Mouse (Mus musculus): ENCODE measurements around the gene Gpam. TPM values are rescaled to one million over a fixed set of nuclear protein-coding genes. Genes with fewer than 3 reads are reported as not detected.

Gpam gene
- polyA plus RNA-seq, 1 experiment from 2014 or later, result 26.9 TPM

DNA sequence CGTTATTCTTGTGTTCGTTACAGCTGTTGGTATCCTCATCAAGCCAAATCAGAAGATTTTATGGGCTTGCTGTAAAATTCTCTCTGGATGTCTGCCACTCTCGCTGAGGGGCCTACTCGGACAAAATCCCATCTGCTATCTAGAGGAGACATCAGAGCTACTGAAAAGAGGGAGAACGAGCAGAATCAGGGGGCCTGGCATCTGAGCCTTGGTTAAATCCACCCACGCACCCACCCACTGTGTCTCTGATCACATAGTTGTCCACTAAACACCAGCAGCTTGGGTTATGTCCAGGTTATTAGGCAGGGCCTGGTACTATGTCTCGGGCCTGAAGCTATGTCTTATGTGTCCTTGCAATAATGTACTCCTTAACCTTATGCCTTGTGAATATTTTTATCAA lies 89.6 kb downstream of the Gpam start:
- Histone ChIP-seq H3K9ac (no peak overlapping the region), H3K36me3 (no peaks in the 10 kb centered on the region), H3K4me2 (no peak overlapping the region), H3K27me3 (replicated peaks) (no peaks in the 10 kb centered on the region), H3K4me3 (no peak overlapping the region), H3K4me1 (no peaks in the 10 kb centered on the region), H3K27ac (no peak overlapping the region), H3K9me3 (replicated peaks) (no peaks in the 10 kb centered on the region)
- ATAC-seq, result no peak
- 63% methylated on average over 7 of the region's 7 CpGs for WGBS (ENCODE audit: insufficient replicate concordance)

DNA sequence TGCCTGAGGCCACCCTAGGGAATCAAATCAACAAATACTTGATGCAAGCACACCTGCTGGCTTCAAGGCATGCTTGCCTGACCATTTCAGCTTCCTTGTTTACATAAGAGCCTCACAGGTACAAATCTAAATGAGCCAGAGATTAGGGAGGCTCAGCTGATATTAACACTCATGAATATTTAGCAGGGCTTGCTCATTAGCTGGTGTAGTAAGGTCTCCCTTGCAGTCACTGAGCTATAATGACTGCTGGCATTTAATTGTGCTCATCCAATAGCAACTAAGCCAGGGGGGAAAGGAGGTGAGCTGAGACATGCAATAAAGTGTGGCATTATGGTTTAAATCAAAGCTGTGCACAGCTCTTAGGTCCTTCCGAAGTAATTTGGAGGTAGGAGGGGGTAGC lies 108.2 kb downstream of the Gpam start:
- H3K9ac ChIP-seq, result no peak overlapping the region
- no peak overlapping the region for H3K27ac ChIP-seq
- H3K4me3 ChIP-seq, result no peak overlapping the region
- no peaks in the 10 kb centered on the region for H3K9me3 ChIP-seq (replicated peaks)
- 54% methylated on average over 1 of the region's 1 CpGs for WGBS (ENCODE audit: insufficient replicate concordance)
- no peaks in the 10 kb centered on the region for H3K36me3 ChIP-seq
- H3K4me2 ChIP-seq, result no peak overlapping the region
- ATAC-seq, result no peak
- H3K27me3 ChIP-seq (replicated peaks), result no peaks in the 10 kb centered on the region
- no peaks in the 10 kb centered on the region for H3K4me1 ChIP-seq

Other genes with a start within 250 kb of the Gpam start
- 0.05 and 0.06 TPM in 2 replicates for gene Tectb, start 53.5 kb upstream of the Gpam start, polyA plus RNA-seq (2016; fragmentation: Nextera tagmentation; extraction: Ambion mirVana)
- gene Gucy2g, start 114.0 kb upstream of the Gpam start, polyA plus RNA-seq (2016; fragmentation: Nextera tagmentation; extraction: Ambion mirVana), result 0.04 TPM in 1 of 2 replicates, not detected in the other
- gene Acsl5, start 124.7 kb upstream of the Gpam start, polyA plus RNA-seq (2016; fragmentation: Nextera tagmentation; extraction: Ambion mirVana), result 110 and 115 TPM in 2 replicates
- 81.9 and 83.4 TPM in 2 replicates for gene Zdhhc6, start 188.8 kb upstream of the Gpam start, polyA plus RNA-seq (2016; fragmentation: Nextera tagmentation; extraction: Ambion mirVana)
- 23.9 and 24.5 TPM in 2 replicates for gene Vti1a, start 189.1 kb upstream of the Gpam start, polyA plus RNA-seq (2016; fragmentation: Nextera tagmentation; extraction: Ambion mirVana)